Mouse (Mus musculus) spleen, adult 12 weeks (tissue): Measurements from ENCODE around the gene Kcnb1.
A peak's percentile ranks its signal among the peaks of the same experiment; 100 is the strongest.

Source experiments
- DNase-seq: peaks from one replicate; pipeline ENCODE4 v3.0.0; 2022; ENCODE audit warnings: low spot score

Kcnb1 gene

DNA sequence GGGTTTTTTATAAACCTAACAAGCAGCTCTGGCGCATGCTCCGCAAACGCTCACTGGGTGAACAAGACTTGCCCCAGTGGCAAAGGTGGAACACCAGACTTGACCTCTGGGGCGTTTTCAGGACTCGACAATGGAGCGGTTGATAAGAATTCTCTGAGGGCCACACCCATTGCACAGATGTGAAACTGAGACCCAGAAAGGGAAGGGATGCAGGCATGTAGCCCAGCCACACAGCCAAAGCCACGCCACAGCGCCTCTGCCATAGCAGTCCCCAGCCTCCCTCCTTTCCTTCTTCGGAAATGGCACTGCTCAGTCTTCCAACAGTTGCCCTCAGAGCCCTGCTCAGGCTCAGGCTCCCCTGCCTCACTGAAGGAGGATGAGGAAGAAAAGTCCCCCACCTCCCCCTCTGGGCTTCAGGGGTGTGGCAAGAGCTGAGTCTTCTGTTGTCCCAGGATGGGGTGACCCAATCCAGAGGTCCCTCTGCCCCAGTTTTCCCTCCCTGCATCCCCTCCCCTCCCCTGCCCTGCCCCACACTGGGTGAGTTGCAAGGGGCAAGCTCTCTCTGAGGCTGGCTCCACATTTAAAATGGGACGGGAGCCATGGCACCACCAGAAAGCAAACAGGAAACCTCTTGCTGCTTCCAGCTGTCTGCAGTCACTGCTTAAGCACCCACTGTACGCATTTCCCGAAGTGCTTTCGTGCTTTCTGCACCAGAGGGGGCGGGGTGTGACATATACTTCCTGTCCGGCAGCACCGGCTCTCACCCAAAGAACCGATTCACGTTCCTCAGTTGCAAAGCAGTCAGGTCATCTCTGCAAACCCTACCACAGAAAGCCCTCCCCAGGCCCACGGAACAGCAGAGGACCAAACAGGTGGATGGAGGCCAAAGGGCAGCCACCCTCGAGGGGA is 61.0 kb downstream of the Kcnb1 start:
- DNase-seq, result peak; percentile 12

DNA sequence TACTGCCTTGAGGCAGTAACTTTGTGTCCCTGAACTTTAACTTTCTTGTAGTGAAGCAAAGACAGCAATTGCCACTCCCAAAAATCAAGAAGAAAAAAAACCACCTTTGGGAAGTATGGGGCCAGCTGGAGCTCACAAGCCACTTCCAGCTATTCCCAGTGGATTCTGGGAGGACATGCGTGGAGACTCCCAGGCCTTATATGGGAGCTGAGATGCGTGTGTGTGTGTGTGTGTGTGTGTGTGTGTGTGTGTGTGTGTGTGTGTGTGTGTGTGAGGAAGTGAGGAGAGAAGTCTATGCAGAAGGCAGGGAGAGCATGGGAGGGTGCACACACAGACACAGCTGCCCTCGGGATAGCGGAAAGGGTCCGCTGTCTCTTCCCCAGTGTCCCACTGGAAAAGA is 62.6 kb downstream of the Kcnb1 start:
- DNase-seq, result no peak

DNA sequence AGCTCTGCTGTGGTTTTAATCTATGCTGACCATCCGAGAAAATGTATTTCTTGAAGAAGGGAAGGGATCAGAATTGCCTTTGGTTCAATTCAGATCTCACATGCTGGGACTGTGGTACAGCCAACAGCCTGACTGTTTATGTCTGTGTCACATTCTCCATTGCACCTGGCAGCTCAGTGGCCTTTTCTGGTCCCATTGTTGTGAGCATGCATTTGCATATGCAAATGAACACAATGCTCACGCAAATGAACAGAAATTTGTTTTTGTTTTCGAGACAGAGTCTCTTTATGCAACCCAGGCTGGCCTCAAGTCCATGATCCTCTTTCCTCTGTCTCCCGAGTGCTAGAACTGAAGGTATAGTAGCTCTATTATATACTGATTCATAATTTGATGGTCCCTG is 64.2 kb downstream of the Kcnb1 start:
- DNase-seq, result no peak

DNA sequence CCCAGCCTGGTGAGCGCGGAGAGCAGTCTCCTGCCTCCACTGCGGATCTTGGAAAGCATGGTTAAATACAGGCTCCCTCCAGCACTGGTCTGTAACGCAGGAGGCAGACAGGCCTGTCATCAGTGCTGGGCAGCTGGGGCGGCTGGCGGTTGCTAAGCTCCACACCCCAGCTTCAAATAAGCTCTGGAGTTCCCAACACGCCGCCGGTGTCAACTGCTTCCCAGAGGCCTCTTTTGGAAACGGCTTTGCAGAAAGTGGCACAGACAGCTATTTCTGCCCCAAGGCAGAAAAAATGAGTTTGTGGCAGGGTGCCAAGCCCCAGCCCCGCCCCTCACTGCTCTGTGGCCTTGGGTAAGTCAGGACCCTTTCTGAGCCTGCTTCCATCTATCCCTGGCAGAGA is 66.0 kb downstream of the Kcnb1 start:
- DNase-seq, result no peak

DNA sequence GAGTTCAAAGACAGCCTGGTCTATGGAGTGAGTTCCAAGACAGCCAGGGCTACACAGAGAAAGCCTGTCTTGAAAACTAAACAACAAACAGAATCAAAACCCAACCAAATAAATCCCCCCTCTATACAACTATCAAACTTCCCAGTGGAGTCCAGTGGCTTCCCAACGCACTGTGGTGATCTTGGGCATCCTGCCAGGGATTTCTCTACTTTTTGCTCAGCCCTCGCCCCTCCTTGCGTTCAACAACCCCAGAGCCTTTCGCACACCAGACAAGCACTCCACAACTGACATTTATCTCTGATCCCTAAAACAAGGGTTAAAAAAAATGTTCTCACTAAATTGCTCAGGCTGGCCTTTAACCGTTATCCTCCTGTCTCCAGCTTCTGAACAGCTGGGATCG is 67.2 kb downstream of the Kcnb1 start:
- no peak for DNase-seq

DNA sequence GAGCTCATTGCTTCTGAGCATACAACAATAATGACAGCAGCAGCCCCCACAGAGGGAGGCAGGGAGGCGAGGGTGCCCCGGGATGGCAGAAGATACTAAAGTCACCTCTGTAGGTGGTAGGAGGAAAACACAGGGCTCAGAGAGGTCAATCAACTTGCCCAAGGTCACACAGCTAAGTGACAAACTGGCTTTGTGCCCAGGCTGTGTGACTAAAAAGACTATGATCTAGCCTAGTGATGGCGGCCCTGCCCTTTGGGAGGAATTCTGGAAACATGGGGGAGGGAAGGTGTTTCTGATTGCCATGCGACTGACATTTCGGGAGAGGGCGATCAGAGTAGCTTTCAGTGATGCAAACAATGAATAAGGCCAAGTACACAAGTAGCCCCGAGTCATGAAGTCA is 68.0 kb downstream of the Kcnb1 start:
- DNase-seq, result no peak

DNA sequence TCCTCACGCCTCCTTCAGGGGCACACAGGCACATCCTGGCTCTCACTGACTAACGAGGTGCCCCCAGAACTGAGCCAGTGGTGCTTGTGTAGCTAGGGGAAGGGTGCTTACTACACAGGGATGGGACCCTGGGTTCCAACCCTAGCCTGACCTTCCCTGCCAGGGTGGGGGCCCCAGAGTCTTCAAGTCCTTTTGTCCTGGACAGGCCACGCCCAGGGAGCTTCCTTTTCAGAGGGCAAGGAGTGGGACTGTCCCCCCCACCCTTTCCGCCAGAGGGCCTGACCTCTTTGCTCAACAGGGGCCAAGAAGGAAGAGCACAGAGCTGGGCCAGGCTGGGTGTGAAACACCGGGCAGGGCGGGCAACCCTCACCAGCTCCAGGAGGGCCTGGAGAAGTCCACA is 68.7 kb downstream of the Kcnb1 start:
- DNase-seq, result no peak

DNA sequence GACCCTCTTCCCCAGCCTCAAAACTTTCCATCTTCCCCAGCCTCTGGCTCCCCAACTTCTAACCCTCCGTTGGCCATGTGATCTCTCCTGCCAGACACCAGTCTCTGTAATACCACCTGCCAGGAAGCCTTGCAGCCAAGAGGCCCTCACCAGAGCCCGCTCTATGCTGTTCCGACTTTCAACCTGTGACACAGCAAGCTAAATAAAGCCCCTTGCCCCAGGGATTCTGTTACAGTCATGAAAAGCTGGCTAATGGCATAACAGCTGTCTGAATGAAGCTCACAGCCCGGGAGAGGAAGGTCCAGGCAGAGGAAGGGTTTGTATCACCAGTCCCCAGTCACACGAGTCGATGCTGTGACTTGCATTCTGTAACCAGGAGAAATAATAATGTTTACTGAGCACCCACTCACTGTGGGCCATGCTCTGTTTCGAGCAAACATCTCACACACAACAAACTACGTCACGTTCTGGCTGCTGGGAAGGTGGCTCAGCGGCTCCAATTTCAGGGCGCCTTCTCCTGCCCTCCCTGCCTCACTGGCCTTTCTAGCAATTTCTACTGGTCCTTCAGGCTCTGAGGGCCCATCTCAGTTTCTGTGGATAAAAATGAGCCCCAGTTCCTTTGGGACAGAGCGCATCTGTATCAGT is 69.6 kb downstream of the Kcnb1 start:
- no peak for DNase-seq

DNA sequence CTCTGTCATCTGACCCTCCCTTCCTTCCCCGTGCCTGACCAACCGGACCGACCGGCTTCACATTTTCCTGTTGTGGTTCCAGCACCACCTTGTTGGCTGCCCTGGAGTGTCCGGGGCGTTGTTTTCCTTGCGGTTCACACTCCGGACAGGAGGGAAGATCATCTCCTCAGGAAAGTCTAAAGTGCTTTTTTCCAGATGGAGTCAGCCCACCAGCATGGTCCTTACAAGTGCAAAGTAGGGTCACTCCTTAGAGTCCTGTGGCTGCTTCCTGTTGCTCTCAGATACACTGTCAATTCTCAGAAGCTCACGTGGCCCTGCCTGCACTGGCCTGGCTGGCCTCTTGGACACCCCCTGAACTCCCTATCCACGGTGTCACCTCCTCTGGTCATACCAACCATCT is 71.9 kb downstream of the Kcnb1 start:
- DNase-seq, result no peak

DNA sequence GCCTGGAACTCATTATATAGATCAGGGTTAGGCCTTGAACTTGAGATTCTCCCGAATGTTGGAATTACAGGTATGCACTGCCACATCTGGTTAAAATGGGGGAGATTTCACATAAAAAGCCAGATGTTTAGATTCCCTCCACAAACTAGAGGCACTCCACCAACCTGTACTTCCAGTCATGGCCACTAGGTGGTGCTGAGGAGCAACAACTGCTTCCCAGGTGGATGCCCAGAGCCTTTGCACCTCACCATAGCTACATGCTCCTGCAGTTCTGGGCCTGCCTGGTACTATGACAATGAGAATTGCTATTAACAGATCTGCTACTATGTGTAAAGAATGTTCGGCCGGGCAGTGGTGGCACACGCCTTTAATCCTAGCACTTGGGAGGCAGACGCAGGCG is 77.2 kb downstream of the Kcnb1 start:
- peak; percentile 69 for DNase-seq

DNA sequence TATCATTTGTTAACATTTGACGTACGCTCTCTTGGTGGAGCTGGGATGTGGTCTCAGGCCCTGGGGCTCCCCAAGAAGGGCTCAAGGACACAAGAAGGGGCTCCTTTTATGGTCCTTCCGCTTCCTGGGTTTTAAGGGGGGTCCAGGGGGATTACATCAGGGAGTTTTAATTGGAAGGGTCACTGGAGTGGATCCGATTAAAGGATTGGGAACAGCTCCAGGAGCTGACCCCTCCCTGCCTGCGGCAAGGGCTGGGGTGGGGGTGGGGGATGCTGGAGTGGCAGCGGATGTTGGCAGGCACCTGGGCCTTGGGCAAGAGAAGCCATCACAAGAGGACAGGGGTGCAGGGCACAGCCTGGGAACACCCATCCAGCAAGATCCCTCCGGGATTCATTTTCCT is 77.7 kb downstream of the Kcnb1 start:
- no peak for DNase-seq

DNA sequence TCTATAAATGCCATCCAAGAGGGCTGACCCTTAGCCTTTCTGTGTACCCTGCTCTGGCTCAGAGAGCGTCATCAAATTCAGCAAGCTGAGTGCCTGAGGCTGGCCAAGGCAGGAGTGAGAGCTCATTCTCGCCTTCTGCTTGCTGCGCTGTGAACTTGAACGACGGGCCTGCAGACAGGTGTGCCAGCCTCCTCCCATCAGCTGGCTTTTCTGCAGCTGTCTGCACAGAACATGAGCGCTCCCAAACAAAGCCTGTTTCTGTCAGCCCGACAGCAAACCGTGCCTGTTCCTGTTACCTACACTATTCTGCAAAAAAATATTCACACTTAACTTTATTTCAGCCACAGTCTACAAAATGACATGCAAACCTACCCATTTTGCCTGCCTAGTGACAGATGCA is 80.4 kb downstream of the Kcnb1 start:
- no peak for DNase-seq

DNA sequence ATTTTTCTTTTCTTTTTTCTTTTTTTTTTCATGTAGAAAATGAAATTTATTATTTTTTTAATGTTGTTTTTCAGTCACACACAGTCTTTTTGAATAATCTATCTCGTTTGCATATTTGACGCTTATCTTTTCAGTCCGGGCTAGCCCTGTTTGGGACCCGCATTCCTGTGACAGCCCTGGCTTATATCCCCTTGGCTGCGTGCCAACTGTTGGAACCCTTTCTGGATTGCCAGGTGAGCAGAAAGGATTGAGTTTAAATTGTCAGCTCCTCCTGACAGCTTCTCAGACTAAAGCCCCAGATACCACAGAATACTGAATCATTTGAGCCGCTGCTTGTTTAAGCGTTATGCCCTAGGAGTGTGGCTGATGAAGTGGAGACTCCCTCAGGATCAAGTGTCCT is 86.4 kb downstream of the Kcnb1 start:
- DNase-seq, result no peak

DNA sequence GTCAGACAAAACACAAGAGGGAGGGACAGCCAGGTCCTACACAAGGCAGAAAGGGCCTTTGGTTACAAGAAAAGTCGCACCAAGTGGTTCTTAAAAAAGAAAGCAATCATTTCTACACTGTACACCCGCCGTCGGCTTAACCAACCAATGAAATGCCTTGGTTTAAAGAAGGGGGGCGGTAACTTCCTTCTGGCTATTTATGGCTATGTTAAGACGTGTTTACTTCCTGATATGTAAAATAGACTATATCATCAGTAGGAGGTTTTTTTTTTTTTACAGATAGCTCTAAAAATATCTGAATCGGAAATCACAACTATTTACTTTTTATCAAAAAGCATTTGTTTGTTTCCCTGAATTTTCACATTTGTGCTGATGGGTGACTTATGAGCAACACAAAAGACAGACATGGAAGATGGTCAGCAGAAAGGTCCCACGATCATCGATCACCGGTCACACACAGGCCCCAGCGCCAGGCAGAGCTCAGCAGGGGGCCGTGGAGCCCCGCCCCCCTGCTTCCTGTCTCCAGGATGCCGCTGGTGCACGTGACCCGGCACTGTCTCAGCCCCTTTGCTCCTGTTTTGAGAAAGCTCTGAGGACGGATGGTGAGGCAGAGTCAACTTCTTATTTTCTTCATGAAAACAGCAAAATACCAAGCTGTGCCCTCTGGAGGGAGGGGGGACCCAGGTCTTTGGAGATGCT is 88.1 kb downstream of the Kcnb1 start:
- DNase-seq, result peak; percentile 46

DNA sequence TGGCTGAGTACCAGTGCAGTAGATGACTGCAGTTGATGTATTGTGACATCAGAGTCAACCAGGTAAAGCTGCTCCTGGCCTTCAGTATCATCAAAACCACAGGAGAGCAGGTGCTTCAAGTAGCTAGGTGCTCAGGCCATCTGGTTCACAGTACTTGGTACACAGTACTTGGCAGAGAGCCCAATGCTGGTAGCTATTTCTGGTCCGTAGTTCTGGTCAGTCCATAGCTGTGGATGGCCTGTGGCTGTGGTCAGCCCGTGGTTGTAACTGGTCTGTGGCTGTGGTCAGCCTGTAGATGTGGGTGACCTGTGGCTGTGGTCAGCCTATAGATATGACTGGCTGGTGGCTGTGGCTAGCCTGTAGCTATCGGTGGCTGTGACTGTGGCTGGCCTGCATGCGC is 95.3 kb downstream of the Kcnb1 start:
- DNase-seq, result no peak

DNA sequence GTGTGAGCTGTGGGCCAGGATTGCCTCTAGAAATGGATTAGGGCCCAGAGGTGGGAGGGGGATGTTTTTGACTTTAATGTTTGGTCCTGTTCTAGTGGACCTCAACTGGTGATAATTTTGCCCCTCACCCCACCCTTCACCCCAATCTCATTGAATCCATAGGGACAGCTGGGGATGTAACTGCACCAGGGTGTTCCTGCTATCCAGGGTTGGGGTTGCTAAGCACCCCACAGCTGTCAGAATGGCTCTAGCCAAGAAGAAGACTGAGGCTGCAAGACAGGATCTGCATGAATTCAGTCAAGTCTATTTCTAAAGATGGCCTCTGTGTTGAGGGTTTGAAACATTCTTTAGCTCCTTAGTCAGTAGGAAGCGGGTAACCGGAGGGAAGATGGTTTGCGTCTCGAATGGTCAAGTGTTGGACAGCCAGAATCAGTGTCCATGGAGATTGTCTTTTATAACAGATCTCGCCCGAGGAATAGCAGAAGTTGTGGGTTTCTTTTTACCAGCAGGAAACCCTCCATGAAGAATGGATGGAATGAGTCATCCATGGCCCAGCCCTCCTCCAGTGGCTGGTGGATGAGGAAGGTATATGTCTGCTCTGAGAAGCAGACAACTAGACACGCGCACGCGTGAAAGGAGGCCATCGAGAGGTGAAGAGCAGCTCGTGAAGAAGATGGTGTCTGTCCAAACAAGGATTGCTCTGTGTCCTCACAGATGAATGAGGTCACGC is 96.6 kb downstream of the Kcnb1 start:
- DNase-seq, result no peak

DNA sequence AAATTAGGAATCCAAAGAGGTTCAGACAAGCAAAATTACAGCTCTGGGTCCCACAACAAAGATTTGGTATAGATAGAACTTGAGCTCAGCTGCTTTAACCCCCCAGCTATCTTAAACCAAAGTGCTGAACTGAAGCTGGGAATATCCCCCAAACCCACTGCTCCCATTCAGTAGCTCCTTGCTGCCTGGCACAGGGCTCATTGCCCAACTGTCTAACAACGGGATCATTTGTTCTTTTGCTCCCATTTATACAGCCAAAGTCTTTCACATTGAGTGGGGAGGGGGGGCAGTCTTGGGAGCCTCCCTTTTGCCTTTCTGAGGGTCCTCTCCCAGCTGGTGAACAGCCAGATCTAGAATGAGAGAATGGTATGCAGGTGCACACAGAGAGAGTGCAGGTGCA is 99.7 kb downstream of the Kcnb1 start:
- DNase-seq, result no peak

DNA sequence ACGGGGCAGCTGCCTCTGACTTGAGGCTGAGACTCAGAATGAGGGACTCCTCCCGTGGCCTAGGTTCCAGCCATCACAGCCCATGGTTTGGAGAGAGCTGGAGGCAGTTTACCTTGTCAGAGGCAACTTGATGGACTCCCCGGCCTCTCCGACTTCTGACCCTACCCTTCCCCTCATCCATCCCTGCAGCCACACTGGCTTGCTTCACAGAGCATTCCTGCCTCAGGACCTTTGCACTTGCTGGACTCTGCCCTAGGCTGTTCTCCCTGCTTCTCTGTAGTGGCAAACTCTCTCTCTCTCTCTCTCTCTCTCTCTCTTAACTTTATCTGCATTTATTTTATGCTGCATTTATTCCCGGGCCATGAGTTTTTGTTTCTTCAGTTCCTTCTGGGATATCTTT is 103.1 kb downstream of the Kcnb1 start:
- no peak for DNase-seq

DNA sequence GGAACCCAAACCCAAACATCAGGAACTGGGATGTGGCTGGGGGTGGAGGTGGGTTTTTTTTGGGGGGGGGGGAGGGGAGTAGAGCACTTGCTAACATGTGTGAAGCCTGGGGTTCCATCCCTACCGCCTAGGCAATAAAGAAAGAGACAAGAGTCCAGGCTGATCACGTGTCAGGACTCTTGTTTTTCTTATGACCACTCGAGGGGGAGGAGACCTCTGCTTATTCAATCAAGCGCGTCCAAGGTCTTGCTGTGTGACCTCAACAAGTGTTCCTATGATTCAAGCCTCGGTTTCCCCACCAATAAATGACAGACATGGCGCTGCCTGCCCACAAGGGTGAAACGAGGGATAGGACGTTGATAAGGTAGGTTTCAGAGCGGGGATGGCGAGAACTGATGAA is 103.9 kb downstream of the Kcnb1 start:
- no peak for DNase-seq

DNA sequence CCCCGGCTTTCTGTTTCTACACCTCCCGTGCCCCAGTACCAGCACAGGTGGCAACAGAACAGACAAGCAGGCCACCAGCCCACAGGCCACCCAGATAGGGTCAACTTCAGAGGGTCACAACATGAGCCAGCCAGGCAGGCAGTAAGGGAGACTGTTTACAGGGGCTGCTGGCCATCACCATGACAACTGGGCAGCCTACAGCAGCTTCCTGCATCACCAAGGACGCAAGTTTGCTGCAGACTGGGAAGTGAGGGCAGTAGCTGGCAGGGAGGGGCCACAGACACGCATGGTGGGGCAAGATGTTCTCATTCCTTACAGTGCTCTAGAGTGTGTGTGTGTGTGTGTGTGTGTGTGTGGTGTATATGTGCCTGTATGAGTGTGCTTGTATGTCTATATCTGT is 108.3 kb downstream of the Kcnb1 start:
- peak; percentile 29 for DNase-seq

DNA sequence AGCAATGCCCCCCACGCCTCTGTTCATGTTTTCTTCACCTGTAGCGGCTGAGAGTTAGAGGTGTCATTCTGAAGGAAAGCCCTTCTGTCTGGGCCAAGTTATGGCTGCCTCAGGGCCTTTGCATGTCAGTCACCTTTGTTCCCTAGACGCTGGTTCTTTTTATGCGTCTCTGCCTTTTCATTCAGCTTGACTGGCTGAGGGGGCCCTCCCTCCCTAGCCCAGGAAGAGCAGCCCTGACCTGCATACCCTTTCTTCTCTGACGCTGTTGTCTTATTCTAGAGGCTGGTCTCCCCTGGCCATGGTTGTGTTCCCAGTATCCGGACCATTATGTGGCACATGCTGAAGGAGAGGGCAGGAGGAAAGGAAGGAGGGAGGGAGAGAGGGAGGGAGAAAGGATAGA is 108.8 kb downstream of the Kcnb1 start:
- no peak for DNase-seq

DNA sequence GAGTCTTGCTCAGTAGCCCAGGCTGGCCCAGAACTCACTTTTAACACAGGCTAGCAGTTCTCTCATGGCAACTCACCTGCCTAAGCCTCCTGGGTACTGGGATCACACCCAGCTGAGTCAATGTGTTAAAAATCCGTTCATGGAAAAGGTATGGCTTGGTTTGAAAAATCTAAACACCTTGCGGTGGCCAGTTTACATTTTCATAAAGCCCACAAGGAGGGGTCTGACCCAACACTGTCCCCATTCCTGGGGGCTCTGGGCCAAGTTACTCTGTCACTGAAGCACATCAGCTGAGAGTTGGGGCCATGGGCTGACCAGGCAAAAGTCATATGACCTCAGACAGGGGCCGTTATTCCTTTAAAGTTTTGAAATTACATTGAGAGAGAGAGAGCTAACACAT is 109.6 kb downstream of the Kcnb1 start:
- DNase-seq, result no peak
